ENCODE assay signal across 9 mouse cellular contexts in genomic region chr4:32656146-32656904, GRCm38 (mm10). TPM values are rescaled to one million over a fixed set of nuclear protein-coding genes. Genes with fewer than 3 reads are reported as not detected.
DNase-seq lines count a peak whose midpoint lies in the region; ATAC-seq and TF ChIP-seq lines count a peak whose summit lies in the region.
"Had no signal": no experiment of that assay in that cellular context is flagged by ENCODE, and none has a peak within 500 bp of the region (broad histone marks: within the 10 kb centered on the region; RNA-seq: fewer than 3 reads in every experiment).

No protein-coding gene starts in this region.

- intact Hi-C loops in left cerebral cortex, adult 2 months (cut with DNase I) = no loop called here
- intact Hi-C loops in left cerebral cortex, postnatal 4 days (cut with DNase I) = loop anchor here (10.0 kb wide), 1 partner anchor 602 kb away; no protein-coding TSS in a partner anchor

- DNase-seq in left cerebral cortex, adult 2 months (ENCODE audit: extremely low spot score in 1 of 2, low spot score in 2 of 2) = no peak
- DNase-seq in left cerebral cortex, postnatal 4 days = no peak
- DNase-seq in R1 (ENCODE audit: low read depth, low spot score) = peak; percentile 64
- DNase-seq in limb, embryonic 11.5 days (ENCODE audit: low spot score) = peak; percentile 21
- peak; percentile 1 for DNase-seq in retina, adult 2 months (ENCODE audit: low read depth, low spot score)
- DNase-seq in testis, postnatal 14 days (ENCODE audit: low spot score) = no peak

- no peaks in the 10 kb centered on the region for H3K27me3 ChIP-seq in limb, embryonic 11.5 days (ENCODE audit: control insufficient read depth, insufficient read depth, low read length)

- ATAC-seq in erythroid progenitor cell, adult 5-6 weeks (replicated peaks; ENCODE audit: low FRiP score, poor library complexity, severe bottlenecking) = peak; percentile 48; the same call in 1 of the 2 replicates
- no peak; the same call in 1 of the 2 replicates for ATAC-seq in limb, embryonic 11.5 days (ENCODE audit: insufficient number of reproducible peaks, low FRiP score, low TSS enrichment, low read depth)
- no peak for ATAC-seq in monocyte, adult 5-6 weeks (replicated peaks; ENCODE audit: insufficient number of reproducible peaks, low FRiP score, low TSS enrichment, poor library complexity, severe bottlenecking)

- no peaks in the 10 kb centered on the region for H3K9me3 ChIP-seq in limb, embryonic 11.5 days (ENCODE audit: control insufficient read depth, low read length)

- peak overlapping the region; percentile 17; the same call in 1 of the 2 replicates for H3K9ac ChIP-seq in limb, embryonic 11.5 days (ENCODE audit: low read length)

- H3K27ac ChIP-seq in left cerebral cortex, adult 2 months = peak overlapping the region; percentile 80
- H3K27ac ChIP-seq in limb, embryonic 11.5 days (replicated peaks; ENCODE audit: low read depth, low read length) = peak overlapping the region; percentile 61; the same call in 1 of the 2 replicates

- peak overlapping the region; percentile 64 for H3K4me2 ChIP-seq in limb, embryonic 11.5 days (ENCODE audit: low read depth, severe bottlenecking)

- no peaks in the 10 kb centered on the region for H3K36me3 ChIP-seq in limb, embryonic 11.5 days (ENCODE audit: control insufficient read depth, insufficient read depth, low read length)

- no peaks in the 10 kb centered on the region for H3K4me1 ChIP-seq in limb, embryonic 11.5 days (ENCODE audit: control insufficient read depth, insufficient read depth, low read length)

- TF ChIP-seq CTCF in left cerebral cortex, adult 2 months (IDR thresholded peaks at IDR 0.05) = no peak

- H3K4me3 ChIP-seq in left cerebral cortex, adult 2 months = peak overlapping the region; percentile 95
- H3K4me3 ChIP-seq in limb, embryonic 11.5 days (ENCODE audit: low read depth, low read length) = peak overlapping the region; percentile 98

- WGBS in limb, embryonic 11.5 days = 52% methylated on average over 11 of the region's 11 CpGs

RNA-seq across cellular contexts. Expression of gene Mdn1, which starts 0.6 kb away (rescaled TPM):
- total RNA-seq in left cerebral cortex, adult 2 months (2021) = 10 to 100 TPM; 43.6 to 44.3 TPM
- 10 to 100 TPM; 50.5 to 50.8 TPM for total RNA-seq in left cerebral cortex, postnatal 4 days (2021)
- total RNA-seq in erythroid progenitor cell, adult 5-6 weeks (2015; ENCODE audit: low replicate concordance) = 10.8 and 15.5 TPM in 2 replicates
- total RNA-seq in erythroid progenitor cell, adult 5-6 weeks (2017; ENCODE audit: low replicate concordance) = 3.2 and 6.5 TPM in 2 replicates
- 21.3 and 24.8 TPM in 2 replicates for polyA plus RNA-seq in limb, embryonic 11.5 days (2014; fragmentation: Nextera tagmentation; extraction: Ambion mirVana)
- 21.5 to 36.2 TPM (median 23.4 TPM) in 3 replicates for total RNA-seq in monocyte, adult 5-6 weeks (2017)

RNA-seq across cellular contexts. Expression of gene Casp8ap2, which starts 41.1 kb away (rescaled TPM):
- 10 to 100 TPM in 1 of 2 experiments, 1 to 10 TPM in 1; 9.0 to 10.8 TPM for total RNA-seq in left cerebral cortex, adult 2 months (2021)
- total RNA-seq in left cerebral cortex, postnatal 4 days (2021) = 10 to 100 TPM; 13.5 to 14.6 TPM
- 50.3 and 51.9 TPM in 2 replicates for total RNA-seq in erythroid progenitor cell, adult 5-6 weeks (2015; ENCODE audit: low replicate concordance)
- 34.3 and 62.1 TPM in 2 replicates for total RNA-seq in erythroid progenitor cell, adult 5-6 weeks (2017; ENCODE audit: low replicate concordance)
- polyA plus RNA-seq in limb, embryonic 11.5 days (2014; fragmentation: Nextera tagmentation; extraction: Ambion mirVana) = 74.3 and 81.2 TPM in 2 replicates
- 39.7 to 46.2 TPM (median 40.0 TPM) in 3 replicates for total RNA-seq in monocyte, adult 5-6 weeks (2017)

RNA-seq across cellular contexts. Expression of gene Gja10, which starts 53.8 kb away (rescaled TPM):
- not detected for total RNA-seq in left cerebral cortex, adult 2 months (2021)
- total RNA-seq in left cerebral cortex, postnatal 4 days (2021) = not detected
- not detected in 2 replicates for total RNA-seq in erythroid progenitor cell, adult 5-6 weeks (2015; ENCODE audit: low replicate concordance)
- total RNA-seq in erythroid progenitor cell, adult 5-6 weeks (2017; ENCODE audit: low replicate concordance) = not detected in 2 replicates
- polyA plus RNA-seq in limb, embryonic 11.5 days (2014; fragmentation: Nextera tagmentation; extraction: Ambion mirVana) = not detected in 2 replicates
- 0.29 TPM in 1 of 3 replicates, not detected in the others for total RNA-seq in monocyte, adult 5-6 weeks (2017)
- total RNA-seq: heart, postnatal 14 days had no signal

Comparison
In these comparisons a context has a peak if more than half of its experiments do, and no peak if none do; other contexts are left out.
1. DNase-seq: peak in R1 (single experiment), limb, embryonic 11.5 days (single experiment) and retina, adult 2 months (single experiment); none in left cerebral cortex, adult 2 months (0 of 2), left cerebral cortex, postnatal 4 days (single experiment) and testis, postnatal 14 days (single experiment).